Mouse (Mus musculus): ENCODE data around the gene Aftph.
A peak's percentile ranks its signal among the peaks of the same experiment; 100 is the strongest.
"Not testable (repeated sequence)": the region's sequence is repeated elsewhere in the genome, so short reads cannot be mapped to it uniquely, and the experiment has no call there.

The Aftph gene

GRCm38 (mm10) chr11:20741201-20742100 is at the start of gene Aftph:
Gene Aftph, minus strand, starts transcription at chr11:20741589.
- peak; percentile 96 to 98 for DNase-seq (ENCODE audit: low spot score in 2 of 2)

DNA sequence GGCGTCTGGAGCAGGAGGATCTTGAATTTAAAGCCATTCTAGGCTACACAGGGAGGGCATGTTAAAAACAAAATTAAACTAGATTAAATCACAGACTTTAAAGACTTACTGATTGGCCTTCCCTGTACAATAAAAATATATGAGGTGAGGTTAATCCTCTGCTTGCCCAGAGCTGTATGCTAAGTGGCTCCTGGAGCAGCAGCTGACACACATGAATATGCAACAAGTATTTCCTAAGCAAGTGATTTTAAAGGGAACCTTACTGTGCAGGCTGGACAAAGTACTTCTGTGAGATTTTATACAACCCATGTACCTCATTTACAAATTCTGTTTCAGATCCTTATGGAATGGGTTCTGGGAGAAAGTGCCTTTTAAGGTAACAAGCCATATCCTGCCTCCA is 47.6 kb upstream of the Aftph start:
- DNase-seq (ENCODE audit: low spot score in 2 of 2) = peak in 1 of 2 experiments; percentile 21

GRCm38 (mm10) chr11:20788070-20788469 is 46.7 kb upstream of the Aftph start:
- peak in 1 of 2 experiments; percentile 32 for DNase-seq (ENCODE audit: low spot score in 2 of 2)

- peak in 1 of 2 experiments; percentile 52 for DNase-seq (ENCODE audit: low spot score in 2 of 2)
Measured at GRCm38 (mm10) chr11:20786191-20786590, 44.8 kb upstream of the Aftph start.

DNA sequence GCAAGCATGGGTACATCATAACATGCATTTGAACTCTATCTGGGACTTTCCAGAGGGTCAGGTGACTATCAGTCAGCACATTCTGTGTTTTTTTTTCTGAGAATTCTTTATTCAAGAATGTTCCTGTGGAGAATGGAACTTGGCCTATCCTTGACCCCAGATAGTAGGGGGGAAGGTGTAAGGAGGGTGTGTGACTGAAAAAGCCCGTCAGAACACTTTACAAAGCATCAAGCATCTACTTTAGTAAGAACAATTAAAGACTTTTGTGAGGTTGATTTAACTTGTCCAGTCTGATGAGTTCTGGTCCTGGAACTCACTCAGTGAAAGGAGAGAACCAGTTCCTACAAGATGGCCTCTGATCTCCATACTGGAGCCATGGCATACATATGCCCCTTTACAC is 43.8 kb upstream of the Aftph start:
- peak in 1 of 2 experiments; percentile 13 for DNase-seq (ENCODE audit: low spot score in 2 of 2)

DNA sequence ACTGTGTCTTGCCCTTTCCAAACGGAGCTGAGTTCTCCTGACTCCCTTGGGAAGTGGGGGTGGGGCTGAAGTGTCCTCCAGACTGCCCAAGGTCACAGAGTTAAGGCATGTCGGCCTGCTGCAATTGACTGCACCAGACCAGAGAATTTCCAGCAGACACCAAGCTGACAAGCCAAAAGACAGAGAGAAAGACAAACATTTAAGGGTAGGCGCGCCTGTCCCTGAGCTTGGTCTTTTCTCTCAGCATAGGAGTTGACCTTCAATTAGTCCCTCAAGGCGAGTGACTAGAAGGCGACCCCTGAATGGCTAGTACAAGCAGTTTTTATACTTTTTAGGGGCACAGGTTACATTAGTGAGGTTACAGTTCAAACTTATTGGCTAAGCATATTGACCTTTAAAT is 43.4 kb upstream of the Aftph start:
- peak in 1 of 2 experiments; percentile 45 for DNase-seq (ENCODE audit: low spot score in 2 of 2)

DNA sequence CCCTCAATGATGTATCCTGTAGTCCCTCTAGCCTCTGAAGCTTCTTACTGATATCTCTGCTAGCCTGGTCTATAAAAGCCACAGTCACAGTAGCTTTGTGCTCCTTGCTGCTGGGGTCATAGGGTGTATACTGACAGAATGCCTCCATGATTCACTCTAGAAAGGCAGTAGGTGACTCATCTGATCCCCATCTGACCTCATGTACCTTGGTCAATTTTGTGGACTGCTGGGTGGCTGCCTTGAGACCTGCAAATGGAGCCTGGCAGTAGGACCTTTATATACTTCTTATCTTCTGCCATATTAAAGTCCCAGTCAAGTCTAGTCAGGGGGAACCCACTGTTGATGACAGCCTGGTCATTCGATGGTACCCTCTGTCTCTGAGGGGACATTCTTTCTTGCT is 42.1 kb upstream of the Aftph start:
- DNase-seq (ENCODE audit: low spot score in 2 of 2) = no peak

- no peak for DNase-seq (ENCODE audit: low spot score in 2 of 2)
Measured at GRCm38 (mm10) chr11:20782620-20783019, 41.2 kb upstream of the Aftph start.

DNA sequence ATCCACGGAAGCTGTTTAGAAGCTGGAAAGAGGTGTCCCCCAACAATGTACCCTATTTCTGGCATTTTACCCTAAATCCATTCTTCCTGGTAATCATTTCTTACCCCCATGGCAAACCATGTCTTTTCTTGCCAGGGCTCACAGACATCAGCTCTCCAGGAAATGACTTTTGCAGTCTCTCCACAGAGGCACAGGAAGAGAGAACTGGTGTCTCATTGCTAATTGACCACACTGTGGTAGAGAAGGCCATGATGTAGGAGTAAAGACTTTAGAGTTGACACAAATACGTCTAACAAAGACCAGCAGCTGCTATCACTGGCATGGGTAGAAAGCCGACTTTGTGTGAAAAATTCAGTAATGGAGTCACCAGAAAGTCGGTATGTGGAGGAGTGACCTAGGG is 38.9 kb upstream of the Aftph start:
- no peak for DNase-seq (ENCODE audit: low spot score in 2 of 2)

DNA sequence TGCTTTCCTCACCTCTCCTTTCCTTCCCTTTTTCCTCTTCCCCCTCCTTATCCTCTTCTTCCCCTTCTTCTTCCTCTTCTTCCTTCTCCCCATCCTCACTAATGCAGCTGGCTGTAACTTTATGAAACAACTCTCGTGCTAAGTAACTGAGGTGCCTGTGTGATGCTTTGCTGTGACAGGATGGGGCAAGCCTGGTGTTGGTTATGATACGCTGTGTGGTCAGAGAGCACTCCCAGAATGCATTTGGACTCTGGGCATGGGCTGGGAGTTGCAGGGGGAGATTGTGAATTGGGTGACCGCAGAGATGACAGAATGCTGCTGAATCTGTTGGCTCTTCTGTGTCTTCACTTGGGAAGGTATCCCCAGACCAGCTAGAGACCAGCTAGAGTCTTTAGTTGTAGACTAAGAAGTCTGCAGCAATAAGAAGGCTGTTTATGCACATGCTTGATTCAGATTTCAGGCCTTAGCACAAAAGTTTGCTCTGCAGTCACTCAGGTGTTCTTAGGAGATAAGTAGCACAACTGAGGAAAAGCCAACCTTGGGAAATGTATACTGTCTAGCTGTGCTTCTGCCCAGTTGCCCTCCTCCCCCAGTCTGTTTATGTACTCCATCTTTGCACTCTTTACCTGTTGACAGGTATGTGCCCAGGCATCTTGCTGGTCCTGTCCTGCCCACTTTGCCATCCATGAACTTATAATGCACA is 37.6 kb upstream of the Aftph start:
- DNase-seq (ENCODE audit: low spot score in 2 of 2) = peak in 1 of 2 experiments; percentile 44

GRCm38 (mm10) chr11:20778298-20778697 is 36.9 kb upstream of the Aftph start:
- DNase-seq (ENCODE audit: low spot score in 2 of 2) = no peak

GRCm38 (mm10) chr11:20776668-20777067 is 35.3 kb upstream of the Aftph start:
- DNase-seq (ENCODE audit: low spot score in 2 of 2) = no peak

DNA sequence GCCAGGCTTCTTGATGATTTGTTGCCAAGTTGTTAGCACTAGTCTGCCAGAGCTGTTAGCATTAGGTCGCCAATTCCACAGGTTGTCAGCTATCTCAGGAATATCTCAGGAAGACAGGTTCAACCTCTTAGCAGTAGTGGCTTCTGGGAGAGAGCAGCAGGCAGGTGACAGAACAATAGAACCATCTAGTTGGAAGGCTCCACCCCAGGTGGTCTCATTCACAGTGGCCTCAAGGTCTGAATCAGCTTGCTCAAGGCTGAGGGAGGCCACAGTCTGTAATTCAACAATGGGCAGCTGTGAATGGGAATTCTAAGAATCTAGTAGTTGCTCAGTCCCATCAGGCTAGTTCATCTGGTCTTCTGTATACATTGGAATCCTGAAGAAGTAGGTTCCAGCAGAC is 31.3 kb upstream of the Aftph start:
- DNase-seq (ENCODE audit: low spot score in 2 of 2) = no peak

- DNase-seq (ENCODE audit: low spot score in 2 of 2) = not testable (repeated sequence)
Measured at GRCm38 (mm10) chr11:20771827-20772226, 30.4 kb upstream of the Aftph start.

- not testable (repeated sequence) for DNase-seq (ENCODE audit: low spot score in 2 of 2)
Measured at GRCm38 (mm10) chr11:20761984-20762383, 20.6 kb upstream of the Aftph start.

DNA sequence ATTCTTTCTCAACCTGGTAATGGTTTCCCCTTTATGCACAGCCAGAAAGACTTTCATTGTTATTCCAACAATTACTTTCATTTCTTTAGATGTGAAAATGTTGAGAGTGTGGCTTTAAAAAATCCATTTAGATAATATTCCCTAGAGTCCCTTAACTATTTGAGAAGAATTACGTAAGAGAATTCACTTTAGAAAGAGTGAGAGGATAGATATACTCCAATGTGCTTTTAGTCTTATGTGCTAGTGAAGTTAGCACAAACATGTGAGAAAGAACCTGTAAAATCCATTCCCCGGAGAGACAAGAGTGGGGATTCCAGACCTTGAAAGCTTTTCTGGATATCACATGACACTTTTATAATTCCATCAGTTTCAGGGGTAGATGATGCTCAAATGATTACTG is 9.2 kb upstream of the Aftph start:
- no peak for DNase-seq (ENCODE audit: low spot score in 2 of 2)

DNA sequence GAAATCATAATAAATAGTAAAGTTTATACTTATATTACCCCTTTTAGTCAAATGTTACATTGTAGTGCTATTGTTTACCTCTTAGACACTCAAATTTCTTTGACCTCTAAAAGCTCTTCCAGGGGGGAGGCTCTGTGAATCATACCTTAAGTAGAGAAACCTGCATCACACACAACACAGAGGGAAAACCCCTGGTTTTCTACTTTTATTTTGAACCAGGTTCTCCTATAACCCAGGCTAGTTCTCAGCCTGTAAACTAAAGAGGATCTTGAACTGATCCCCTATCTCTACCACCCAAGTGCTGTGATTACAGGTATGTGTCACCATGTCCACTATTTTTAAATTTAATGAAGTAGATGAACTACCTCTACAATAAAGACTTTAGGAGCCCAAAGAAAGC is 2.0 kb upstream of the Aftph start:
- DNase-seq (ENCODE audit: low spot score in 2 of 2) = no peak

DNA sequence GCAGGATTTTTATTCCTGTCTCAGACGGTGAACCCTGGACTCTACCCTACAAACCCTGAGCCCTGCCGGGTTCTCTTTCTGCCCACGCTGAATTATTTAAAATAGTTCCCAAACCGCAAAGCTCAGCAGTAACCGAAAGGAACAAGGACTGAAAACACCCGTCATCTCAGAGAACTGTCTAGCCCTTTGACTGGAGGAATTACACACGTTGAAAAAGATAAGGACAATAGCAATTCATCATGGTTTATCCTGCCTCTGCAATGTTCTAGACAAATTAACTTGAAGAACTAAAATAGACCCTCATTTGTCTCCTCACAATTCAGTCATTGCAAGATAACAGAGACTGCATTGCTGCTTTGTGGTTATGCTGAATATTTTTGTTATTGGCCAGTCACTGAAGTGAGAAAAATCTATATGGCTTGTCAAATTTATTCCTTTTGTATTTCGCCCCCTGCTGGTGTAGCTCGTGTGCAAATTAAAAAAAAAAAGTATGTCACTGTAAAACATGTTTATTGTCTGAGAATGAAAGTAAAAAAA is 1.0 kb upstream of the Aftph start:
- DNase-seq (ENCODE audit: low spot score in 2 of 2) = peak; percentile 73 to 85

- peak; percentile 63 to 85 for DNase-seq (ENCODE audit: low spot score in 2 of 2)
Measured at GRCm38 (mm10) chr11:20740481-20741200, 748 bp downstream of the Aftph start.

DNA sequence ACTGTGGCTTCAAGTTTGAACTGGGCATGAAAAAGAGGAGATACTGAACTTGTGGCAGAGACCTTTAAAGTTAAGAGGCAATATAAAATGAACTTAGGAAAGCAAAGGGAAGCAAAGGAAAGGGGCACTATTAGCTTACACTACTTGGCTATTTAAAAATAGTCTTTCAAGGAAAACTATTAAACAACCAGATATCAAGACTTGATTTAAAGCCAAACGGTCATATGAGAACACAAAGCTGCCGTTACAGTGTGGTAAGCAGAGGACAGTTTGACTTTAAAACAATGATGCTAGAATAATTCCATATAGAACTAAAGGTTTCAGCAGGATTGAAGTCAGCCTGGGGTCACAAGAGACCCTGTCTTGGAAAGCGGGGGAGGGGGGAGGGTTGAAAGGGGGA is 7.3 kb downstream of the Aftph start:
- no peak for DNase-seq (ENCODE audit: low spot score in 2 of 2)

DNA sequence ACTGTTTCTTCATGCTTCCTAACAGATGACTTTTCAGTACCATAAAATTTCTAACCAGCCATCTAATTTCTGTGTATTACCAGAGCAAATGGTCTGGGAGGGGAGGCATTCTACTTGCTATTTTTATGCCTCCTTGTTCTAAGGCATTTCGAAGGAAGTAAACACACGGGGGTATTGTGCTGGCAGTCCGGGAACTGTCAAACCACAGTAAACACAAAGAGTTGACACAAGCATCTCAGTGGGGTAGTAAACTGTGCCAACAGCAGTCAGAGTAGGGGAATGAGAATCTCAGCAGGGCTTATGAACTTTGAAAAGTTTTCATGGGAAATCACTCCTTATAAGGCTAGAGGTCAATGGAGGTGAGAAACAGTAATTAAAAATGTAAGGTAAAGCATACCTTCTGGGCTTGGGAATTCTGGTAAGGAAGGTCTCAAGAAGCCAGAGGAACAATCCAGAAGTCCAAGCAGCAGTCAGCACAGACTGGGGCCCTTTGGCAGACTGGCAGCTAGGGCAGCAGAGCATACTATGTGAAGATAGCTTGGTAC is 7.8 kb downstream of the Aftph start:
- DNase-seq (ENCODE audit: low spot score in 2 of 2) = no peak

DNA sequence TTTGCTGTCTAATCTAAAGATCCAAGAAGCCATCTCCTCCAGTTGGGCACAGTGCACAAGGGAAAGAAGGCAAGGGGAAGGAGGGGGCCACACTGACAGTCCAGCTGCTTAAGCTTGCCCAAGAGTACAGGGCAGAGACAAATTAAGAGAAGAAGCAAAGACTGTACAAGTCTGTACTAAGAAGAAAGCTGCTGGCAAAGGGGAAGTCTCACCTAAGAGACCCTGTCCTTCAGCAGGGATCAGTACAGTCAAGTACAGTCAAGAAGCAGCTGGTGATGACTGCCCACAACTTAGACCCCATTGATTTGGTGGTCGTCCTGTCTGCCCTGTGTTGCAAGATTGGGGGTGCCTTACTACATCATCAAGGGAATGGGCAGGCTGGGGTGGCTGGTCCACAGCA is 12.0 kb downstream of the Aftph start:
- no peak for DNase-seq (ENCODE audit: low spot score in 2 of 2)
